In the genomic region with DNA sequence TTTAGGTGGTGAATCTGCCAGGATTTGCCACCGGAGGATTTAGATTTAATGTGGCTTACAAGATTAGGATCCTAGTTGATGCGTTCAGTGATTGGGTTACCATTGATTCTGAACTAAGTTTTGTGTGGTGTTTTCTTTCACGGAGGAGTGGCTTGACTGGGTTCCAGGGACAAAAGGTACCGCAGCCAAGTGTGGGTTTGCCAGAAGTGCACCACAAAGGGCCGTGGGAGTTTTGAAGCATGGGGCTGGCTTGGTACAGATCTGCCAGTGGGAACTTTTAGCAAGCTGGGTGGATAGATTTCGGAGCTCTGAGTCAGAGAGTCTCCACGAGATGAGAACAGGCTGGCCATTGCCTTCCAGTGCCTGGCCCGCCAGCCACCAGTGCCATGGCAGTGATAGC, we compare ENCODE assay signal across 20 mouse cellular contexts.
DNase-seq lines count a peak whose midpoint lies in the region; ATAC-seq and TF ChIP-seq lines count a peak whose summit lies in the region.
"Had no signal": no experiment of that assay in that cellular context is flagged by ENCODE, and none has a peak within 500 bp of the region (broad histone marks: within the 10 kb centered on the region; RNA-seq: fewer than 3 reads in every experiment).

No protein-coding gene starts in this region.

- H3K27me3 ChIP-seq in ES-Bruce4 (ENCODE audit: control insufficient read depth, insufficient read depth, low read length, poor library complexity, severe bottlenecking) = no peaks in the 10 kb centered on the region
- H3K27me3 ChIP-seq: heart, embryonic 15.5 days; hindbrain, embryonic 13.5 days; liver, embryonic 13.5 days; megakaryocyte, embryonic 14.5 days; neural tube, embryonic 12.5 days had no signal

- no peaks in the 10 kb centered on the region for H3K4me1 ChIP-seq in ES-Bruce4 (ENCODE audit: control insufficient read depth, insufficient read depth, low read length)
- H3K4me1 ChIP-seq: heart, embryonic 15.5 days; hindbrain, embryonic 13.5 days; liver, embryonic 13.5 days; megakaryocyte, embryonic 14.5 days; neural tube, embryonic 12.5 days had no signal

- no peak for TF ChIP-seq POLR2A in ES-Bruce4 (IDR thresholded peaks at IDR 0.05; ENCODE audit: insufficient read depth, low read length)

- peak overlapping the region; percentile 69 for H3K9ac ChIP-seq in ES-Bruce4 (ENCODE audit: low read depth, poor library complexity, severe bottlenecking)
- H3K9ac ChIP-seq: heart, embryonic 15.5 days; hindbrain, embryonic 13.5 days; liver, embryonic 13.5 days; neural tube, embryonic 12.5 days had no signal

- TF ChIP-seq EP300 in ES-Bruce4 (IDR thresholded peaks at IDR 0.05; ENCODE audit: insufficient read depth, low read depth, low read length) = no peak

- no peaks in the 10 kb centered on the region for H3K36me3 ChIP-seq in ES-Bruce4 (ENCODE audit: control insufficient read depth, insufficient read depth, low read length, poor library complexity, severe bottlenecking)
- H3K36me3 ChIP-seq: heart, embryonic 15.5 days; hindbrain, embryonic 13.5 days; liver, embryonic 13.5 days; neural tube, embryonic 12.5 days had no signal

- H3K4me3 ChIP-seq in ES-Bruce4 (ENCODE audit: low read depth, low read length) = peak overlapping the region; percentile 73
- H3K4me3 ChIP-seq: erythroblast, embryonic 14.5 days; heart, embryonic 15.5 days; hindbrain, embryonic 13.5 days; liver, embryonic 13.5 days; megakaryocyte, embryonic 14.5 days; neural tube, embryonic 12.5 days had no signal

- DNase-seq in frontal cortex, postnatal 14 days (ENCODE audit: low spot score in 2 of 2) = no peak
- peak; percentile 48 to 86 for DNase-seq in layer of hippocampus, adult 18-20 months (ENCODE audit: low spot score in 2 of 2)
- peak; percentile 24 to 25 for DNase-seq in left cerebral cortex, postnatal 14 days (ENCODE audit: low spot score in 2 of 2)
- DNase-seq in ovary, postnatal 36 days (ENCODE audit: low spot score) = no peak
- DNase-seq in spleen, adult 18-20 months = no peak
- no peak for DNase-seq in heart, postnatal 14 days
- DNase-seq: adrenal gland, postnatal 14 days; cerebellum, adult 9-11 months; kidney, postnatal 14 days; liver, embryonic 13.5 days; thymus, postnatal 36 days had no signal

- no peak for TF ChIP-seq CTCF in ES-Bruce4 (IDR thresholded peaks at IDR 0.05; ENCODE audit: low read depth, low read length)

- intact Hi-C loops in left cerebral cortex, postnatal 14 days (cut with DNase I) = no loop called here
- intact Hi-C loops in heart, postnatal 14 days (cut with DNase I) = no loop called here

- H3K9me3 ChIP-seq in ES-Bruce4 (replicated peaks; ENCODE audit: control insufficient read depth, insufficient read depth, low read length, poor library complexity, severe bottlenecking) = no peaks in the 10 kb centered on the region
- H3K9me3 ChIP-seq: heart, embryonic 15.5 days; hindbrain, embryonic 13.5 days; neural tube, embryonic 12.5 days had no signal

- H3K27ac ChIP-seq in ES-Bruce4 (ENCODE audit: insufficient read depth, low read length) = no peak overlapping the region
- H3K27ac ChIP-seq: heart, embryonic 15.5 days; hindbrain, embryonic 13.5 days; liver, embryonic 13.5 days; neural tube, embryonic 12.5 days had no signal

- peak; percentile 41; the same call in 1 of the 2 replicates for ATAC-seq in frontal cortex, adult (ENCODE audit: low TSS enrichment)
- ATAC-seq: forebrain, embryonic 16.5 days; intestine, postnatal 0 days had no signal

Comparison
In these comparisons a context has a peak if more than half of its experiments do, and no peak if none do; other contexts are left out.
1. DNase-seq: peak in layer of hippocampus, adult 18-20 months (2 of 2) and left cerebral cortex, postnatal 14 days (2 of 2); none in frontal cortex, postnatal 14 days (0 of 2), ovary, postnatal 36 days (single experiment), spleen, adult 18-20 months (0 of 2) and heart, postnatal 14 days (0 of 2).